Mouse (Mus musculus): ENCODE data around the gene 4930558K02Rik.

The 4930558K02Rik gene

DNA sequence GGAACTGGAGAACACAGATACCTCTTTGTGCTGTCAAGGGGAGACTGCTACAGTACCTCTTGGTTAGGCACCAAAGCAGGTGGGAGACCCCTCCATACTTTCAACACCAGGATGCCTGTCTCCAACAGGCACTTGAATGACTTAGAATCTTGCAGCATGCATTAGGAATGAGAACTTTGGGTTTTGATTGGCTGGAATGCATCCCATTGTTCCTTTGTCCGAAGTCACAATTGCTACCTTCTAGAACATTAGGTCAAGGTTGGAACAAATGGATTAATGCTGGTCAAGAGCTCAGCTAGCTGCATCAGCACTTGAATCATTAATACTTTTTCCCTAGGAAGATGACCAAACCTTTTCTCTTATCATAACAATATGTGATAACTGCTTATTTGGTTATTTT lies at the start of gene 4930558K02Rik:
Gene 4930558K02Rik (minus strand): TSS at position 101 of the 400 bp plus-strand sequence.
- no peak for DNase-seq (ENCODE audit: extremely low spot score, low read depth, low spot score)

DNA sequence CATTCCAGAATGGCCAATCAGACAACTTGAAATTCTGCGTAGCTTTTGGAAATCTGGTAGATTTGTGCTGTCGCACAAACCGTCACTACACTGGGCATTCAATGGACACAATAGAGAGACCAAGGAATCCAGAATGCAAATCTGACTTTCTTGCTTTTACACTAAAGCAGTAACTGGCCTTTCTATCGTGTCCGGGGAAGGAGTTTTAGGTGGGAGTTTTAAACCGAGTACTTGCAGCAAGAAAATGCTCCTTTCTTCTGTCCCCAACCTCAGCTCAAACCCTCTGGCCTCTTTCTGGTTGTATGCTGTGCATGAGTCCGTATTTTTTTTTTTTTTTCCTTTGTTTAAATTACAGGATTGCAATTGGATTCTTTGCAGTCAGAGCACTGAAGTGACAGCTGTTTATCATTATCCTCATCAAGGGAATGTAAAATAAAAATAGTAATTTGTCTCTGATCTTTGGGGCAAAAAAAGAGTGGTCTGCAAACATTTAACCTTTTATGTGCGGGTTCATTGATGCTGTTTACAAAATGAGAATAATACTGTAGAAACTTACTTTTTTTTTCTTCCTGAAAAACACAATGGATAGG lies 44.3 kb upstream of the 4930558K02Rik start:
- DNase-seq (ENCODE audit: extremely low spot score, low read depth, low spot score) = no peak

- DNase-seq (ENCODE audit: extremely low spot score, low read depth, low spot score) = no peak
Measured at GRCm38 (mm10) chr1:162020766-162021165, 41.3 kb upstream of the 4930558K02Rik start.

DNA sequence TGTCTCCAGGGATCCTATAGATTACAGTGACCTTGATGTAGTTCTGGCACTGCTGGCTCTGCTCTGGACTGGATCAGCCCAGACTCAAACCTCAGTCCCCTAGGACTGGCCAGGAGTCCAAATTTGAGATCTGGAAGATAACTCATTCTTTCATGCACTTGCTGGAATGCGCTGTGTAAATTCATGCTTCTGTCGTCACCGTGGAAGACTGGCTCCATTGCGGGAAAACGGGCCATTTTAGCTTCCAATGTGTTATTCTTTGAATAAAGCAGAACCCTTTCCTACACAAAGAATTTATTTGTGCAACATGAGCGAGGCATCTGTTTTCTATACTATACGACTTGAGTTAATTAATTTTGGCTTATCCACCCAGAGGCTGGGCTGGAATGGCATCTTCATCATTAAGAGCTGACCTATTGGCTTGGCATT lies 40.9 kb upstream of the 4930558K02Rik start:
- no peak for DNase-seq (ENCODE audit: extremely low spot score, low read depth, low spot score)

GRCm38 (mm10) chr1:162018601-162018977 lies 39.2 kb upstream of the 4930558K02Rik start:
- DNase-seq (ENCODE audit: extremely low spot score, low read depth, low spot score) = no peak

DNA sequence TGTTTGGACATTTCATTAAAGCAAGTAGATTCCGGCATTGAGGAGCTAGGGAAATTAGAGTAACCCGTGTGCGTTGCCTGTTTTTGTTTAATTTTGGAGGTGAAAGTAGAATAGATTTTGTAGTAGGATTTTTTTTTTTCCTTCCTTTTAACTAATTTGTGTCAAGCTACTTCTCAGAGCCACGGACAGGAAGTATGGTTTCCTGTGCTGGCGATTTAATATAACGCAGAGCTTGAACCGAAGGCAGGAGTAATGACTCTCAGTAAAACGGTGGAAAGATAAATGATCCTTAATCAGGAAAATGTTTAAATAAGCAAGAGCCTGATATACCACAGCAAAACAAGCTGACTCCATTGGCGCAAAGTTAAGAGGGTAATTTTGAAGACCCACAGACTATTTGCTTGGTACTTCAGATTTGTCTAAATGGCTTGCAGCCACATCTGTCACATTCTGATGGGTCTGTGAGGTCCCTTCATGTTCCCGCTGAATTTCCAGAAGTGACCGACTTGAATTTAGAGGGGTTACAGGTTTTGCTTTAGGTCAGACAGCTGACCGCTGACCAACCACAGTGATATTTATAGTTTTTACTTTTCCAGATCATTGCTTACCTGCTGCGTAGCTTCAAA lies 38.7 kb upstream of the 4930558K02Rik start:
- no peak for DNase-seq (ENCODE audit: extremely low spot score, low read depth, low spot score)

- DNase-seq (ENCODE audit: extremely low spot score, low read depth, low spot score) = no peak
Measured at GRCm38 (mm10) chr1:162016982-162017381, 37.5 kb upstream of the 4930558K02Rik start.

- no peak for DNase-seq (ENCODE audit: extremely low spot score, low read depth, low spot score)
Measured at GRCm38 (mm10) chr1:162015247-162015862, 35.9 kb upstream of the 4930558K02Rik start.

GRCm38 (mm10) chr1:162013561-162013960 lies 34.1 kb upstream of the 4930558K02Rik start:
- no peak for DNase-seq (ENCODE audit: extremely low spot score, low read depth, low spot score)

GRCm38 (mm10) chr1:162011523-162012245 lies 32.2 kb upstream of the 4930558K02Rik start:
- DNase-seq (ENCODE audit: extremely low spot score, low read depth, low spot score) = no peak

- DNase-seq (ENCODE audit: extremely low spot score, low read depth, low spot score) = no peak
Measured at GRCm38 (mm10) chr1:162009086-162009485, 29.6 kb upstream of the 4930558K02Rik start.

GRCm38 (mm10) chr1:162008631-162009067 lies 29.2 kb upstream of the 4930558K02Rik start:
- no peak for DNase-seq (ENCODE audit: extremely low spot score, low read depth, low spot score)

DNA sequence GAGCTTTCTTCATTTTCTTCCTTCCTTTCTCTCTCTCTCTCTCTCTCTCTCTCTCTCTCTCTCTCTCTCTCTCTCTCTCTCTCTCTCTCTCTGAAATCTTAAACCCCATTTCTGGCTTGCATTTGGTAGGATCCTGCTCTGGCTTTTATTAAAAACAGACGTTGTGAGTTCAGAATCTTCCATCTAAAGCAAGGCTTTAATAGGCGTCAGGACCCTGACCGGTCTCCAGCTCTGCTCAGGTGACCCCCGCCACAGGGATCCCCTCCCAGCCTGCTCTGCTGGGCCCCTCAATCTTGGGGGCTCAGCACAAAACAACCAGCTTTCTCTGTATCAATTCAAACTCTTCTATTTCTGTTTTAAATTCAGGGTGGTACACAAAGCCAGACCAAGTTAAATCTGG lies 28.8 kb upstream of the 4930558K02Rik start:
- no peak for DNase-seq (ENCODE audit: extremely low spot score, low read depth, low spot score)

- DNase-seq (ENCODE audit: extremely low spot score, low read depth, low spot score) = no peak
Measured at GRCm38 (mm10) chr1:162006109-162006508, 26.7 kb upstream of the 4930558K02Rik start.

- DNase-seq (ENCODE audit: extremely low spot score, low read depth, low spot score) = no peak
Measured at GRCm38 (mm10) chr1:162004821-162005770, 25.7 kb upstream of the 4930558K02Rik start.

- DNase-seq (ENCODE audit: extremely low spot score, low read depth, low spot score) = no peak
Measured at GRCm38 (mm10) chr1:162004518-162004780, 25.0 kb upstream of the 4930558K02Rik start.

DNA sequence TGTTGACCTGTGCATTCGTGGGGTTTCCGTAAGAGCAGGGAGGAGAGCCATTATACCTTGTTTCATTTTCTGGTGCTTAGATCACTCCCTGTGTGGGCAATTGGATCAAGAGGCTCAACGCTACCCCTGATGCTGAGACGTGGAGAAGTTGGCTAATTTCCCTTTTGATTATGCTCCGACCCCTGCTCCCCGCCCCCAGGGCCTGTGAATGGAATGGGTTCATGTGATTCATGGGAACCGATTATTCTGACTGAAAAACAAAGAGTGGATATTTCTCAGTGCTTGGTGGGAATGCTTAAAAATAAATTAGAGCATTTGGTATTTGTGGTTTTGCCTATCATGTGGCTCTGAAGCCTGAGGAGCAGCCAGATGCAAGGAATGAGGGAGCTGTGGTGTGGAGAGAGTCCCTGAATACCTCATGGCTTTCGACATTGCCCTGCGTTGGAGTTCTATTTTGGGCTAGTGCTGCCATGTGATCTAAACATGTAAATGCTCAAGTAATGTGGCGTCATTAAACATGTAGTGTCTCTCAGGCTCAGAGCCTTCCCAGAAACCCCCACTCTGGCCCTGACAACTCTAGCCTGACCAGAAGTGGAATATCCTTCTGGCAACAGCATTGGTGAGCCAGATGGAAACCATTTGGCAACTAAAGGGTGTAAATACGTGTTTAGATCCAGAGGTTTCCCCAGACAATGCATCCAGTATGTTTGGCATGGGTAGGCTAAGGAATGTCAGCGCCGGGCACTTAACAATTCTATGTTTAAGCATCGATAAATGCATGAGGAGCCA lies 24.5 kb upstream of the 4930558K02Rik start:
- no peak for DNase-seq (ENCODE audit: extremely low spot score, low read depth, low spot score)

DNA sequence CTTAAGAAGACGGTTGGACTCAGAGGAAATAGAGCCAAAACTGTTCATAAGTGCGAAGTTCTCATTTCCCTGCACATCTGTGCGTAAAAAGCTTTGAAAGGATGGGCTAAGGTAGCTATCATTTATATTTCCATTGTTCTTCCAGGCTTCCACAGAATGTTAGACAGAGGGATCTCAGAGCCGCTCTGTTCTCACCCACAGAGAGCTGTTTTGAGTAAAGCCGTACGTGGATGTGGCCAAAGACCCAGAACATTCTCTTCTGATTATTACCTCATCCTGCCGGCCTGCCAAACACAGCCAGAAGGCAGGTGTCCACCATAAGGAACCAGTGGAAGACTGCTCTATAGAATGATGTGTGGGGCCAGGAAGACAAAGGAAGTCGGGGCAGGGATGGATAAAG lies 21.9 kb upstream of the 4930558K02Rik start:
- no peak for DNase-seq (ENCODE audit: extremely low spot score, low read depth, low spot score)

DNA sequence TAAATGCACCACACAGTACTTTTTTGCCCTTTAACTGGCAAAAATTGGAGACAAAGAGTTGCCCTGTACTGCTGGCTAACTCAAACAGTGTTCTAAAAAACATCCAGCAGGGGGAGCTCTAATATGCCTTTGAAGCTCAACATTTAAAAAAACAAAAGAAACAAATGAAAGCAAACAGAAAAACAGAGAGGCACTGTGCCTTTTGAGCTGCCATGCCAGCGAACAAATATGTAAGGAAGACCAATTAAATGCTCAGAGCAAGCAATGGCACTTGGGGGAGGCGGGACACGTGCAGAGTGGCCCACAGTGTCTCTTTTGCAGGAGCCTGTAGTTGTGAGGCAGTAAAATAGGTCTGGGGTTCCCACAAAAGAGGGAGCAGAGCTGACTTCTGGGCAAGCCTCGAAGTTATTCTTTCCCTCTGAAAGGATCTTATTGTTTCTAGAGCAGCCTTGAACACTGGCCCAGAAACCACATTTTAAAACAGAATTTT lies 20.5 kb upstream of the 4930558K02Rik start:
- no peak for DNase-seq (ENCODE audit: extremely low spot score, low read depth, low spot score)

DNA sequence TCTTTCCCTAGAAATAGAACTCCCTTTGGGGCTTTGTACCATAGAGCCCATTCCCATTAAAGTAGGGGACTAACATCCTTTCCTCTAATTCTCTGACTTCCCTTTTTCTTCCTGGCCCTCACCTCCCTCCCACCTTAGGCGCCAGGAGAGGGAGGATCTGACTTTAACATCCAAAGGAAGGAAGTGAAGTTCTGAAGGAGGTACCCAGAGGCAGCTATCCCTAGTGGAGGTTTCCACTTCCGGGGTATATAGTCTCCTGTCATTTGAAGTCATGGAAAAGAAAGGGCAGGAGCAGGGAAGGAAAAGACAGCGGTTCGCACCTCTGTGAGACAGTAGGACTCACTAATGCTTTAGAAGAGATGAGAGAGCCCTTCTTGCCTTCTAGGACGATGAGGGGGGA lies 19.9 kb upstream of the 4930558K02Rik start:
- DNase-seq (ENCODE audit: extremely low spot score, low read depth, low spot score) = no peak

Data from hindlimb bud, embryonic 11.5 days (tissue).